8 mouse cellular contexts compared by ENCODE assay signal in the genomic region with DNA sequence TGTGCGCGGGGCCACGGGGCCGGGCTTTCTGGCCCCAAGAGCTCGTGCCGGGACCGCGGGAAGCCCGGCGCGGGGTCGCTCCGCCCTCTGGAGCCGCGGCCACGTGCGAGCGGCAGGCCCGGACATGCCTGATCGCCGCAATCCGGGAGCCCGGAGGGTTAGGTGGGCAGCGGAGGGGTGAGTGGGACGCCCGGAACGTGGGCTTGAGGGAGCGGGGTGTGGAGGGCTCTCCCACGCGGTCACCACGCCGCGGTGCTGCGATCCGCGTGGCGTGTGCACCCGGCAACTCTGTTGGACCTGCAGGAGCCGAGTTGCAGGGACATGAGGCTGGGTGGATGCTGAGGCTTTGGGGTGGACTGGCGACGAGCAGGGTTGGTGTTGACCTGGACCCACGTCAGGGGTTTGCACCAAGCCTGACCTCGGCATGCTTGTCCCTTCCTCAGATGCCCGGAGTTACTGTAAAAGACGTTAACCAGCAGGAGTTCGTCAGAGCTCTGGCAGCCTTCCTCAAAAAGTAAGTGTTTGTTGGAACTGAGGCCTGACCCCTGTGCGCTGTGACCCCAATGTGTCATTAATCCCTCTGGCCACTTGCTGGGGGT. TPM values are rescaled to one million over a fixed set of nuclear protein-coding genes. Genes with fewer than 3 reads are reported as not detected.
DNase-seq lines count a peak whose midpoint lies in the region; ATAC-seq and TF ChIP-seq lines count a peak whose summit lies in the region.

No protein-coding gene starts in this region.

- H3K4me3 ChIP-seq in lung, embryonic 14.5 days (ENCODE audit: low read depth, low read length), result peak overlapping the region; percentile 98
- H3K4me3 ChIP-seq in embryonic facial prominence, embryonic 13.5 days, result peak overlapping the region; percentile 99
- H3K4me3 ChIP-seq in intestine, postnatal 0 days (ENCODE audit: low read depth, low read length), result peak overlapping the region; percentile 98

- WGBS in lung, embryonic 14.5 days, result under 1% methylated on average over 46 of the region's 47 CpGs
- WGBS in embryonic facial prominence, embryonic 13.5 days, result under 1% methylated on average over 47 of the region's 47 CpGs
- WGBS in intestine, postnatal 0 days, result under 1% methylated on average over 47 of the region's 47 CpGs

- peak; percentile 4; the same call in 1 of the 2 replicates for ATAC-seq in lung, embryonic 14.5 days (ENCODE audit: insufficient read depth)
- ATAC-seq in embryonic facial prominence, embryonic 13.5 days (ENCODE audit: insufficient number of reproducible peaks, insufficient read depth, low FRiP score, low TSS enrichment, low read depth), result no peak
- ATAC-seq in intestine, postnatal 0 days, result no peak

- H3K4me2 ChIP-seq in lung, embryonic 14.5 days, result peak overlapping the region; percentile 95
- H3K4me2 ChIP-seq in embryonic facial prominence, embryonic 13.5 days, result peak overlapping the region; percentile 89
- H3K4me2 ChIP-seq in intestine, postnatal 0 days (replicated peaks; ENCODE audit: low read depth), result peak overlapping the region; percentile 78

- no peak for TF ChIP-seq CTCF in lung, embryonic 14.5 days (IDR thresholded peaks at IDR 0.05; ENCODE audit: low read depth)
- 0 out of 2 replicates have a peak, but pooled peaks have one; percentile 10 for TF ChIP-seq CTCF in intestine, postnatal 0 days (IDR thresholded peaks at IDR 0.05; ENCODE audit: low read depth)

- H3K4me1 ChIP-seq in lung, embryonic 14.5 days (ENCODE audit: insufficient read depth), result peaks cover 8% of the 10 kb centered on the region
- peaks cover 28% of the 10 kb centered on the region for H3K4me1 ChIP-seq in embryonic facial prominence, embryonic 13.5 days
- H3K4me1 ChIP-seq in intestine, postnatal 0 days (replicated peaks; ENCODE audit: control insufficient read depth, insufficient read depth, low read length), result 0 out of 2 replicates have a peak, but pooled peaks cover 6% of the 10 kb centered on the region

- peaks cover 47% of the 10 kb centered on the region for H3K36me3 ChIP-seq in lung, embryonic 14.5 days (ENCODE audit: insufficient read depth)
- H3K36me3 ChIP-seq in embryonic facial prominence, embryonic 13.5 days, result peaks cover 43% of the 10 kb centered on the region
- H3K36me3 ChIP-seq in intestine, postnatal 0 days (ENCODE audit: control insufficient read depth, insufficient read depth), result peaks cover 41% of the 10 kb centered on the region

- no peaks in the 10 kb centered on the region for H3K9me3 ChIP-seq in lung, embryonic 14.5 days (ENCODE audit: low read depth, low read length)
- no peaks in the 10 kb centered on the region; the same call in 1 of the 2 replicates for H3K9me3 ChIP-seq in embryonic facial prominence, embryonic 13.5 days
- H3K9me3 ChIP-seq in intestine, postnatal 0 days (ENCODE audit: control insufficient read depth), result no peaks in the 10 kb centered on the region

- peak overlapping the region; percentile 92 for H3K27ac ChIP-seq in lung, embryonic 14.5 days (ENCODE audit: low read depth)
- peak overlapping the region; percentile 85 for H3K27ac ChIP-seq in embryonic facial prominence, embryonic 13.5 days
- peak overlapping the region; percentile 87 for H3K27ac ChIP-seq in intestine, postnatal 0 days (ENCODE audit: low read depth, low read length)

- H3K9ac ChIP-seq in lung, embryonic 14.5 days, result peak overlapping the region; percentile 100
- H3K9ac ChIP-seq in embryonic facial prominence, embryonic 13.5 days, result peak overlapping the region; percentile 100
- H3K9ac ChIP-seq in intestine, postnatal 0 days (ENCODE audit: low read depth, low read length), result peak overlapping the region; percentile 100

- DNase-seq in lung, embryonic 14.5 days, result peak; percentile 41
- no peak for DNase-seq in lung, adult 18-20 months
- peak; percentile 32 for DNase-seq in lung, postnatal 36 days
- DNase-seq in adrenal gland, adult (ENCODE audit: inconsistent age in 2 of 2, low spot score in 1 of 2), result no peak
- DNase-seq in urinary bladder, adult 2 months (ENCODE audit: low spot score), result no peak
- no peak for DNase-seq in thymus, postnatal 25 days

- H3K27me3 ChIP-seq in lung, embryonic 14.5 days (ENCODE audit: insufficient read depth, low read length), result no peaks in the 10 kb centered on the region
- no peaks in the 10 kb centered on the region for H3K27me3 ChIP-seq in embryonic facial prominence, embryonic 13.5 days
- no peaks in the 10 kb centered on the region for H3K27me3 ChIP-seq in intestine, postnatal 0 days (replicated peaks; ENCODE audit: control insufficient read depth, insufficient read depth, low read length)

RNA-seq across cellular contexts. Expression of gene Rps19, which starts 0.6 kb away (rescaled TPM):
- polyA plus RNA-seq in lung, embryonic 14.5 days (2014; fragmentation: Nextera tagmentation; extraction: Ambion mirVana), result 3,015 and 3,069 TPM in 2 replicates
- 2,967 and 3,152 TPM in 2 replicates for polyA plus RNA-seq in embryonic facial prominence, embryonic 13.5 days (2015; fragmentation: Nextera tagmentation; extraction: Ambion mirVana)
- 1,134 and 1,200 TPM in 2 replicates for polyA plus RNA-seq in intestine, postnatal 0 days (2015; fragmentation: Nextera tagmentation; extraction: Ambion mirVana)
- polyA plus RNA-seq in urinary bladder, adult 2 months (2012; rRNA removed), result 1,077 and 1,084 TPM in 2 replicates

RNA-seq across cellular contexts. Expression of gene Cd79a, which starts 12.4 kb away (rescaled TPM):
- polyA plus RNA-seq in lung, embryonic 14.5 days (2014; fragmentation: Nextera tagmentation; extraction: Ambion mirVana), result 0.16 and 0.24 TPM in 2 replicates
- polyA plus RNA-seq in embryonic facial prominence, embryonic 13.5 days (2015; fragmentation: Nextera tagmentation; extraction: Ambion mirVana), result 0.41 and 0.89 TPM in 2 replicates
- polyA plus RNA-seq in intestine, postnatal 0 days (2015; fragmentation: Nextera tagmentation; extraction: Ambion mirVana), result 0.23 and 0.26 TPM in 2 replicates
- polyA plus RNA-seq in urinary bladder, adult 2 months (2012; rRNA removed), result 0.65 and 0.74 TPM in 2 replicates

RNA-seq across cellular contexts. Expression of gene Dmrtc2, which starts 14.9 kb away (rescaled TPM):
- polyA plus RNA-seq in lung, embryonic 14.5 days (2014; fragmentation: Nextera tagmentation; extraction: Ambion mirVana), result not detected in 2 replicates
- not detected in 2 replicates for polyA plus RNA-seq in embryonic facial prominence, embryonic 13.5 days (2015; fragmentation: Nextera tagmentation; extraction: Ambion mirVana)
- polyA plus RNA-seq in intestine, postnatal 0 days (2015; fragmentation: Nextera tagmentation; extraction: Ambion mirVana), result not detected in 2 replicates
- not detected in 2 replicates for polyA plus RNA-seq in urinary bladder, adult 2 months (2012; rRNA removed)

RNA-seq across cellular contexts. Expression of gene Lypd4, which starts 15.1 kb away (rescaled TPM):
- polyA plus RNA-seq in lung, embryonic 14.5 days (2014; fragmentation: Nextera tagmentation; extraction: Ambion mirVana), result not detected in 2 replicates
- polyA plus RNA-seq in embryonic facial prominence, embryonic 13.5 days (2015; fragmentation: Nextera tagmentation; extraction: Ambion mirVana), result not detected in 2 replicates
- polyA plus RNA-seq in intestine, postnatal 0 days (2015; fragmentation: Nextera tagmentation; extraction: Ambion mirVana), result not detected in 2 replicates
- polyA plus RNA-seq in urinary bladder, adult 2 months (2012; rRNA removed), result not detected in 2 replicates

RNA-seq across cellular contexts. Expression of gene Arhgef1, which starts 17.9 kb away (rescaled TPM):
- 109 and 120 TPM in 2 replicates for polyA plus RNA-seq in lung, embryonic 14.5 days (2014; fragmentation: Nextera tagmentation; extraction: Ambion mirVana)
- polyA plus RNA-seq in embryonic facial prominence, embryonic 13.5 days (2015; fragmentation: Nextera tagmentation; extraction: Ambion mirVana), result 115 and 122 TPM in 2 replicates
- 32.6 and 35.9 TPM in 2 replicates for polyA plus RNA-seq in intestine, postnatal 0 days (2015; fragmentation: Nextera tagmentation; extraction: Ambion mirVana)
- polyA plus RNA-seq in urinary bladder, adult 2 months (2012; rRNA removed), result 174 and 180 TPM in 2 replicates

Comparison
In these comparisons a context has a peak if more than half of its experiments do, and no peak if none do; other contexts are left out.
1. DNase-seq: peak in lung, embryonic 14.5 days (single experiment) and lung, postnatal 36 days (single experiment); none in lung, adult 18-20 months (0 of 2), adrenal gland, adult (0 of 2), urinary bladder, adult 2 months (single experiment) and thymus, postnatal 25 days (single experiment).
2. Peak in every context shown above with its lines, with median percentiles within 50 percentile points of each other: H3K27ac ChIP-seq, H3K4me2 ChIP-seq, H3K4me3 ChIP-seq and H3K9ac ChIP-seq.